Mouse (Mus musculus): ENCODE results near the gene Hbb-bh2. TPM values are rescaled to one million over a fixed set of nuclear protein-coding genes. Genes with fewer than 3 reads are reported as not detected.

The Hbb-bh2 gene
- polyA plus RNA-seq, 1 experiment from 2014 or later, result 0.56 TPM

Other genes starting within 250 kb of the Hbb-bh2 start
- gene Olfr619, start 239.9 kb downstream of the Hbb-bh2 start, polyA plus RNA-seq (2016; fragmentation: Nextera tagmentation; extraction: Ambion mirVana), result not detected in 2 replicates
- not detected in 2 replicates for gene Olfr620, start 228.0 kb downstream of the Hbb-bh2 start, polyA plus RNA-seq (2016; fragmentation: Nextera tagmentation; extraction: Ambion mirVana)
- not detected in 2 replicates for gene Olfr622, start 197.8 kb downstream of the Hbb-bh2 start, polyA plus RNA-seq (2016; fragmentation: Nextera tagmentation; extraction: Ambion mirVana)
- not detected in 2 replicates for gene Olfr623, start 176.8 kb downstream of the Hbb-bh2 start, polyA plus RNA-seq (2016; fragmentation: Nextera tagmentation; extraction: Ambion mirVana)
- 0.03 and 0.04 TPM in 2 replicates for gene Olfr624, start 169.3 kb downstream of the Hbb-bh2 start, polyA plus RNA-seq (2016; fragmentation: Nextera tagmentation; extraction: Ambion mirVana)
- gene Olfr625-ps1, start 157.8 kb downstream of the Hbb-bh2 start, polyA plus RNA-seq (2016; fragmentation: Nextera tagmentation; extraction: Ambion mirVana), result not detected in 2 replicates
- not detected in 2 replicates for gene Olfr243, start 125.8 kb downstream of the Hbb-bh2 start, polyA plus RNA-seq (2016; fragmentation: Nextera tagmentation; extraction: Ambion mirVana)
- gene Olfr628, start 110.1 kb downstream of the Hbb-bh2 start, polyA plus RNA-seq (2016; fragmentation: Nextera tagmentation; extraction: Ambion mirVana), result not detected in 2 replicates
- gene Olfr629, start 95.6 kb downstream of the Hbb-bh2 start, polyA plus RNA-seq (2016; fragmentation: Nextera tagmentation; extraction: Ambion mirVana), result 0.08 TPM in 1 of 2 replicates, not detected in the other
- gene Olfr630, start 83.2 kb downstream of the Hbb-bh2 start, polyA plus RNA-seq (2016; fragmentation: Nextera tagmentation; extraction: Ambion mirVana), result not detected in 2 replicates
- gene Olfr69, start 68.9 kb downstream of the Hbb-bh2 start, polyA plus RNA-seq (2016; fragmentation: Nextera tagmentation; extraction: Ambion mirVana), result not detected in 2 replicates
- gene Olfr68, start 60.8 kb downstream of the Hbb-bh2 start, polyA plus RNA-seq (2016; fragmentation: Nextera tagmentation; extraction: Ambion mirVana), result not detected in 2 replicates
- not detected in 2 replicates for gene Olfr67, start 48.7 kb downstream of the Hbb-bh2 start, polyA plus RNA-seq (2016; fragmentation: Nextera tagmentation; extraction: Ambion mirVana)
- gene Hbb-bt, start 26.5 kb downstream of the Hbb-bh2 start, polyA plus RNA-seq (2016; fragmentation: Nextera tagmentation; extraction: Ambion mirVana), result 3,072 and 3,403 TPM in 2 replicates
- 2,689 and 3,022 TPM in 2 replicates for gene Hbb-bs, start 12.4 kb downstream of the Hbb-bh2 start, polyA plus RNA-seq (2016; fragmentation: Nextera tagmentation; extraction: Ambion mirVana)
- 2,015 and 2,280 TPM in 2 replicates for gene Hbb-bh1, start 2.6 kb upstream of the Hbb-bh2 start, polyA plus RNA-seq (2016; fragmentation: Nextera tagmentation; extraction: Ambion mirVana)
- 31,254 and 35,001 TPM in 2 replicates for gene Hbb-y, start 12.7 kb upstream of the Hbb-bh2 start, polyA plus RNA-seq (2016; fragmentation: Nextera tagmentation; extraction: Ambion mirVana)
- not detected in 2 replicates for gene Olfr66, start 45.7 kb upstream of the Hbb-bh2 start, polyA plus RNA-seq (2016; fragmentation: Nextera tagmentation; extraction: Ambion mirVana)
- not detected in 2 replicates for gene Olfr64, start 54.0 kb upstream of the Hbb-bh2 start, polyA plus RNA-seq (2016; fragmentation: Nextera tagmentation; extraction: Ambion mirVana)
- gene Olfr65, start 63.0 kb upstream of the Hbb-bh2 start, polyA plus RNA-seq (2016; fragmentation: Nextera tagmentation; extraction: Ambion mirVana), result not detected in 2 replicates
- gene Olfr631, start 88.3 kb upstream of the Hbb-bh2 start, polyA plus RNA-seq (2016; fragmentation: Nextera tagmentation; extraction: Ambion mirVana), result not detected in 2 replicates
- gene Olfr632, start 93.8 kb upstream of the Hbb-bh2 start, polyA plus RNA-seq (2016; fragmentation: Nextera tagmentation; extraction: Ambion mirVana), result not detected in 2 replicates
- gene Olfr633, start 103.9 kb upstream of the Hbb-bh2 start, polyA plus RNA-seq (2016; fragmentation: Nextera tagmentation; extraction: Ambion mirVana), result not detected in 2 replicates
- gene Olfr635, start 130.6 kb upstream of the Hbb-bh2 start, polyA plus RNA-seq (2016; fragmentation: Nextera tagmentation; extraction: Ambion mirVana), result not detected in 2 replicates
- 0.18 TPM in 1 of 2 replicates, not detected in the other for gene Olfr638, start 158.2 kb upstream of the Hbb-bh2 start, polyA plus RNA-seq (2016; fragmentation: Nextera tagmentation; extraction: Ambion mirVana)
- 0.03 and 0.04 TPM in 2 replicates for gene Olfr639, start 176.8 kb upstream of the Hbb-bh2 start, polyA plus RNA-seq (2016; fragmentation: Nextera tagmentation; extraction: Ambion mirVana)
- not detected in 2 replicates for gene Olfr640, start 185.1 kb upstream of the Hbb-bh2 start, polyA plus RNA-seq (2016; fragmentation: Nextera tagmentation; extraction: Ambion mirVana)
- gene Olfr641, start 194.9 kb upstream of the Hbb-bh2 start, polyA plus RNA-seq (2016; fragmentation: Nextera tagmentation; extraction: Ambion mirVana), result not detected in 2 replicates
- not detected in 2 replicates for gene Olfr642, start 212.1 kb upstream of the Hbb-bh2 start, polyA plus RNA-seq (2016; fragmentation: Nextera tagmentation; extraction: Ambion mirVana)
- not detected in 2 replicates for gene 4930516K23Rik, start 220.9 kb upstream of the Hbb-bh2 start, polyA plus RNA-seq (2016; fragmentation: Nextera tagmentation; extraction: Ambion mirVana)
- not detected in 2 replicates for gene Olfr644, start 231.3 kb upstream of the Hbb-bh2 start, polyA plus RNA-seq (2016; fragmentation: Nextera tagmentation; extraction: Ambion mirVana)
- gene Olfr645, start 244.9 kb upstream of the Hbb-bh2 start, polyA plus RNA-seq (2016; fragmentation: Nextera tagmentation; extraction: Ambion mirVana), result not detected in 2 replicates

Measured in heart, embryonic 12.5 days (tissue).